Mouse (Mus musculus): ENCODE results near the gene Mypn.

GRCm38 (mm10) chr10:63099941-63100562, 103.7 kb downstream of the Mypn start:
- TF ChIP-seq CTCF (IDR thresholded peaks at IDR 0.05; ENCODE audit: borderline replicate concordance, insufficient read depth, low read length) (no peak), POLR2A (IDR thresholded peaks at IDR 0.05; ENCODE audit: low read depth, low read length) (no peak)
